Mouse (Mus musculus) heart, adult 9 months (tissue): ENCODE results near the gene Lbhd2.

ENCODE experiments used
- DNase-seq, 2 experiments: peaks; one replicate each; pipeline ENCODE4 v3.0.0; 2022; ENCODE audit warnings: low spot score in 2 of 2

The Lbhd2 gene

DNA sequence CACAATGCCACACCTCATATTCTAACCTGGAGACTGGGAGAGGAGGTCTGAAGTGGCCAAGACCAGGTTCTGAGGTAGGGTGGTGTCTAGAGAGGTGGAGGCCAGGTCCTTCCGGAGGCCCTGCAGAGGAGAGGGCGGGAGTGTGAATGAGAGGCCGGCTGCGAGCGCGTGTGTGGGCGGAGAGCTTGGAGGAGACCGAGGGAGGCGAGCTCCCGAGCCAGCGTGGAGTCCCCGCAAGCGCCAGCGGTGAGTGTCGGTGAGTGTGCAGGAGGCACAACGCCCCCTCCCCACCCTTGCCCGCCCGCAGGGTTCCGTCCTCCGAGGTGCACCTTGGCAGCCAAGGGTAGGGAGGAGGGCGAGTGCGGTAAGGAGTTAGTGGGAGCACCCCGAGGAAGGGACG lies at the start of gene Lbhd2:
Gene Lbhd2 (plus strand): TSS at position 188 of the 400 bp plus-strand sequence.
- no peak for DNase-seq

GRCm38 (mm10) chr12:111360671-111361070 lies 45.9 kb upstream of the Lbhd2 start:
- DNase-seq = no peak

DNA sequence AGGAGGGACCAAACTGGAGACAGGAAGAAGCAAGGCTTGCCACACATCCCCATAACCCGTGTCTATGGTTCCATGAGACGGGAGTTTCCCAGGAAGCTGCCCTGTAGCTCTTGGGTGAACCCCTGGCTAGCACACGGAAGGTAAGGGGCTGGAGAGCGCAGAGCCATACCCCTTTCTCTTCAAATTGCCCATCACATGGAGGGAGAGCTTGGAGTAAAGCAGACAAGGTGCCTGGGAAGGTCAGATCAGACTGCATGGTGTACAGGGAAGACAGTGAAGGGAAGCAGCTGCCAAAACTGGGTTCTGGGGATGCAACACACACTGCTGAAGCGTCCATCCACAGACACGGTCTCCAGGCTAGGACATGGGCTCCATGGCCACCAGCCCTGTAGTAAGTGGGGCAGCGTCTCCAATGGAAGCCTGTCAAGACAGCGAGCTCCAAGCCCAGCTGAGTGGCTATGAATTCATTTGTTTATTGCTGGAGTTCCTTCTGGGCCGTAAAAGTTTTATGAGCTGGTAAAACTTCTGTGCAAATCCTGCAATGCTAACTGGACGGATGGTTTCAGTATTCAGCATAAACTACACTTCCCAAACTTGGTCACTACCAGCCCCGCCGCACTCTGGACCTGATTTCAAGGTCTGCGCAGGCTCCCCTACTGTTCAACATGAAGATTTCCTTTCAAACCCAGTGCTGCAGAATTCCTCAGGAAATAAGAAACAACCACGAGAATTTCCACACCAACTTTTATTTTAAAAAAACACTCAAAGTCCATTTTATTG lies 45.1 kb upstream of the Lbhd2 start:
- DNase-seq = no peak

DNA sequence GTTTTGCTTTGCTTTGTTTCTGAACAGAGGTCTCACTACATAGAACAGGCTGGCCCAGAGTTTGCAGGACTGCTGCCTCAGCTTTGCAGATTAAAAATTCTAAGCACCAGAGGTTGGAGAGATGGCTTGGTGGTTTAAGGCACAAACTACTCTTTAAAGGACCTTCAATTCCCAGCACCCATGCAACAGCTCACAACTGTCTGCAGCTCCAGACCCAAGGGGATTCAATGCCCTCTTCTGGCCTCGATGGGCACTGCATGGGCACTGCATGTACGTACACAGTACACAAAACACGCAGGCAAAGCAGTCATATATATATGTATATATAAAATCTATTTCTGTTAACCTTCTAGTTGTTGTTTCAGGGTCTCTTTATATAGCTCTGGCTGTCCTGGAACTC lies 42.4 kb upstream of the Lbhd2 start:
- DNase-seq = no peak

DNA sequence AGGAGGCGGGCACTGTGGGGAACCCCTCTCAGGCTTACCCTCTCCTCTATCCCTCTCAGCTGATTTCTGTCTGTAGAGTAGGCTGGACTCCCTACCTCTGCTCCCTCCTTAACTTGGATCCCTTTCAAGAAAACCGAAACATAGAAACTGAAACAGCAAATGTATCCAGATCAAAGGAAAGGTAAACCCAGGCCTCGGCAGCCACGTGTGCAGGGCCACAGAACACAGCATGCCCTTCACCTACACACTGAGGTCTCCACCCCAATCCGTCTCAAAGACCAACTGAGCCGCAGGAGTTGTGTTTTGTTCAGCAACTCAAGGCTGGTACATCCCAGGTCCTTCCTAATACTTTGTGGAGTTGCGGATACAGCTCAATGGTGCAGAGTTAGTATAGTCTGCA lies 39.5 kb upstream of the Lbhd2 start:
- DNase-seq = no peak

DNA sequence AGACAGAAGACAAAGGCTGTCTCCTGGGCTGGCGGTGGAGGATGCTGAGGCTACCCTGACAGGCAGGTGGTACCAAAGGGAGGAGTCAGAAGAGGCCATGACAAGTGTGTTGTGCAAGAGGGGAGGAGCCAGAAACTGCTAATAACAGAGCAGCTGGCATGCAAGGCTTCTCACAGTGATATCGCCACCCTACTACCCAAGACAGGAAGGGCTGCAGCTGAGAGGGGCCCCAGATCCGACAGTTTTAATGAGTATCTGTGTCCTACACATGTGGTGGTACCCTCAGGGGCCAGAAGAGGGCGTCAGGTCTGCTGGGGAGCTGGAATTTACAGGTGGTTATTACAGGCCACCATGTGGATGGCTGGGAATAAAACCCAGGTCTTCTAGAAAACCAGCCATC lies 36.4 kb upstream of the Lbhd2 start:
- no peak for DNase-seq

DNA sequence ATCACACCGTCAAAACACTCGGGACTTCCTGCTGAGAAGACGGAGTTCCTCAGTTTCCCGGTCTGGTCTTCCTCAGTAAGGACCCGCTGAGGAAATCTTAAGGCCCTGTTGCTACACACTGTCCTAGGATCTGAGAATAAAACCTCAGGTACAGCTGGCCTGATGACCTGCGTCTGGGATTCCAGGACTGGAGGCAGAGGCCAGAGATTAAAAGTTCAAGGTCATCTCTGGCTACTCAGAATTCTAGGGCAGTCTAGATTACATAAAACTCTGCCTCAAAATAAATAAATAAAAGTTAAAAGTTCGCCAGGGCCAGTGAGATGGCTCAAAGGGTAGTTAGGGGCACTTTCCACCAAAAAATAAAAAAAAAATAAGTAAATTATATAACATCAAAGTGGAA lies 34.7 kb upstream of the Lbhd2 start:
- no peak for DNase-seq

DNA sequence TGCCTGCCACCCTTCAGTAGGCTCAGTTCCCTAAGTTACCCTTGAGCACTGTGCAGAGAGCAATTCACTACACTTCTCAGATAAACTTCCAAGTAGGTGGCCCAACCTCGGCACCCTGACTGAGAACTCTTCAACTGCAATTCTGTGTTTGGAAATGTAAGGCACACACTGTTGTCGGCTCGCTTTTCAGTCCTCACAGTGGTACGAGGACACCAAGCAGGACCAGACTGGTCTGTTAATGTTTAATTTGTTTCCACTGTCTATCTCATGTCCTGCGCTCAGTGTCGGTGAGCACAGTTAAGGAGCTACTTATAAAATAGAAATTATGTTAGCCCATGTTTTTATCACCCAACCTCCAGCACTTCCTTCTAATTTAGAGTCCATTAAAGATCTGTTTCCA lies 33.2 kb upstream of the Lbhd2 start:
- no peak for DNase-seq

GRCm38 (mm10) chr12:111374727-111375126 lies 31.9 kb upstream of the Lbhd2 start:
- no peak for DNase-seq

DNA sequence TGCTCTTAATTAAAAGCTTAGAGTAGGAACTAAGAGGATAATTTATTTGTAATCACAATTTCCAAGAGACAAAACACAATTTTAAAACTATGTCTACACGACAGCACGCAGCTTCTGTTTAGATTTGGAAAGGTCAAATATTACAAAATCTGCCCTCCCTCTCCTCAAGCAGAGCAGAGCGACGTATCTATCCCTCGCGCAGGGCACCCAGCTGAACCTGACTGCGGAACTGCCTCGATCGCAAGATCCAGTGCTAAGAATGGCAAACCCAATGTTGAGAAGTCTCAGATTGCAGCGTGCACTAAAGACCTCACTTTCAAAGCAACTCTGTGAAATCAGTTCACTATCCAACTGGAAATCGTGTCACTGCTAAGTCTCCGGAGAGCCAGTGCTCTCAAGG lies 31.1 kb upstream of the Lbhd2 start:
- no peak for DNase-seq

GRCm38 (mm10) chr12:111376053-111376452 lies 30.6 kb upstream of the Lbhd2 start:
- no peak for DNase-seq

- DNase-seq = peak; percentile 77 to 86
Observed at GRCm38 (mm10) chr12:111376826-111377331, 29.7 kb upstream of the Lbhd2 start.

DNA sequence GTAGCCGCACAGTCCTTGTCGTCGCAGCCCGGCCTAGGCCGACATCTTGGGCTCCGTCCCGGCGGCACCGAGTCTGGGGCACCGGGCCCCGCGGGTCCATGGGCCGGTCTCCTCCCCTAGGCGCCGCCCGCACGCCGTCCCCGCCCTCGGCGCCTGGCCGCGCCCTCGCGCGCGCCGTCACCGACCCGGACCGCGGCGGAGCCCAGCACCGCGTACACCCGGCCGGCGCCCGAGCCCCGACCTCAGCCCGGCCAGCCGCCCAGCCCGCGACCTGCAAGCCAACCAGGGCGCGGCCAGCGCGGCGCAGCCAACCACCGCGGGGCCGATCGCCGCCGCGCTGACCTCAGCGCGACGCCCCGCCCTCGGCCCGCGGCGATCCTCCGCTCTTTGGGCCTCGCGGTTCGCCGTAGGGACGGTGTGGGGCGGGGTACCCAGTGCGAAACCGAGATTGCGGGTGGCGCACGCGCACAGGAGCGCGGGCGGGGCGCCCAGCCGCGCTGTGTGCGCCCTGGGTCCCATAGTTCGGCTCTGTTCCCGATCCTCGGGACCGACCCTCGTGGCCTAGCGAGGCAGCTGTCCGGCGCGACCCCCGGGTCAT lies 29.1 kb upstream of the Lbhd2 start, which contains the start of gene Cdc42bpb:
Gene Cdc42bpb (minus strand): TSS at position 343 of the 598 bp plus-strand sequence.
- DNase-seq = peak; percentile 95 to 97

GRCm38 (mm10) chr12:111377986-111378490 lies 28.6 kb upstream of the Lbhd2 start:
- peak in 1 of 2 experiments; percentile 60 for DNase-seq

- DNase-seq = no peak
Observed at GRCm38 (mm10) chr12:111378812-111379211, 27.8 kb upstream of the Lbhd2 start.

DNA sequence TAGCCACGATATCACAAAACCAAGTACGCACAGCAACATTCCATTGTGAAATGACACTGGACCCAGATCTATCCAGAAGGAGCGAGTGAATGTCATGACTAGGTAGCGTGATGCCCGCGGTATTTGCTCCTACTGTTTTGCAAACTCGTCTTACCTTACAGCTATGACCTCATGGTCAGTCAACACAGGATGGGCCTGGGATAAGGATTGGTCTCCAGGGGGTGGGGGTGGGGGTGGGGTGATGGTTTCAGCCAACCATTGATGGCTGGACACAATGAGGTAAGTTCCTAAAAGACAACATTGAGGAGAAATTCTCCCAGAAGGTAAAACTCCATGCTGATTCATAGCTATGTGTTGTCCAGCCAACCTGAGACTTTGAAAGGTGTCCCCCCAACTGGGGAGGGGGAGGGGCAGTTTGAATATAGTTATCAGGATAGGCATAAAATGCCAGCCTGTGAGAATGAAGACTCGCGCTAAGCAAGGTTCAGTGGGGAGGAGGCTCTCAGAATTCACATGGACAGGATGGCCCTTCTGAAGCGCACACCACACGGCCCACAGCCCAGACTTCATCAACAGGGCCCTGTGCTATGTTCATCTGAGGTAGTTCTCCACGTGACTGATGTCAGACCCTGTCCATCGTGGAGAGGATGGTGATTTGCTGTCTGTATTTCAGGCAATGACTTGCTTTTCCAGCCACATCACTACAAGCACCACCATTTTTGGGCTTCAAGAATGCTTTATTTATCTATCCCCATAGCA lies 20.5 kb upstream of the Lbhd2 start:
- DNase-seq = no peak

DNA sequence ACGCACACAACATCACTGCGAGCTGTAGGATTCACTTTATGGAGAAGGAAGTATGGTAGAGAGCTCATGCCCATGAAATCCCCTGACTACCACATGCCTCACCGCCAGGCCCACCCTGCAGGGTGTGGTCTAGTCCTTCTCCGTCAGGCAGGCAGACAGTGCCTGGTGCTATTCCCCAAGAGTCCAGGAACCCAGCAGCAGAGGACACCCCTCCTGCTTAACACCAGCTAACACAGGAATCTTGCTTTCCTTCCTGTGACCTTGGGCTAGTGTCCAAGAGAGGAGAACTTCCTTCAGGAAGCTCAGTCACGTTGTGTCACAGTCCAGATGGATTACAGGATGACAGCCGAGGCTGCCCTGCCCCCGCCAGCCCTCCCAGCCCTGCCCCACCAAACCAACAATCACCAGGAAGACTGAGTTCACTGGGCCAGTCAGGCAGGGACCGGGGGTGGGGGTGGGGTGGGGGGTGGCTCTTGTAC lies 19.9 kb upstream of the Lbhd2 start:
- peak; percentile 82 to 92 for DNase-seq

- DNase-seq = no peak
Observed at GRCm38 (mm10) chr12:111387146-111387545, 19.5 kb upstream of the Lbhd2 start.

DNA sequence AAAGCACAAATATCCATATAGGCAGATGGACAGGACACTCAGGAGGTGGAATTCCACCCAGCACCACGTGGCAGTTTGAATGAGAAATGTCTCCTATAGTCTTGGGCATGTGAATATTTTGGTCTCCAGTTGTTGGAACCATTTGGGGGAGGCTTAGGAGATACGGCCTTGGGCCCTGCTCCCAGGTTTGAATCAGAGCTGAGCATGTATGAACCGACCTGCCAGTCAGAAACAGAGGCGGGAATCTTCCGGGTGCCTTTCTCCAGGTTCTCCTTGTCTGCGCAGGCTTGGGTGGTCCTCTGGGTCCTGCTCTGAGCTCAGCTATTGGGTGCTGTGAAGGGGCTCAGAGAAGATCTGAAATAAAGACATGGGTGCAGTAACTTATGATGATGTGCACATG lies 12.6 kb upstream of the Lbhd2 start:
- DNase-seq = no peak

DNA sequence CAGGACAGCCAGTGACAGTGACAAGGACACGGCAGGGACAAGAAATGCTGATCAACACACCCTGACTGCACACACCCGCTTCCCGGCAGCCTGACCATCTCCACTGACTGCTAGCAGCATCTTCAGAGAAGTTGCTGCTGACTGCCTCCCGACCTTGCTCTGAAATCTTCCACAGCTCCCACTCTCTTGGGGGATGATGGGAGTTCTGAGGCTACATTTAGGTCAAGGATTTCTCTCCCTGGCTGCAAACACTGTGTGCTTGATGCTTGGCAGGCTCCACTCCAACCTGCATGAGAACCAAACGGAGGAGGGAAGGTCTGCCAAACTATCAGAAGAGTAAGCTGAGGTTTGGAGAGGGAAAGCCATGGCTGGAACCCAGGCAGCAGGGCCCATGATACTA lies 9.6 kb upstream of the Lbhd2 start:
- DNase-seq = no peak

GRCm38 (mm10) chr12:111401454-111402184 lies 5.0 kb upstream of the Lbhd2 start:
- peak; percentile 50 to 75 for DNase-seq
